Mouse (Mus musculus) left cerebral cortex, postnatal 25 days (tissue): ENCODE data around the gene Cfap52. TPM values are rescaled to one million over a fixed set of nuclear protein-coding genes. Genes with fewer than 3 reads are reported as not detected.

Experiments
- DNase-seq, 2 experiments: peaks; one replicate each; pipeline ENCODE4 v3.0.0; 2022; ENCODE audit warnings: low spot score in 2 of 2, mixed read lengths in 1 of 2
- intact Hi-C: fragments of 180-260 bp; cut with DNase I; formaldehyde crosslinking; loops from one replicate; pipeline ENCODE4 v1.15.1; 2025
- total RNA-seq, 2 experiments: library from RNA; stranded (reverse); gene quantifications; 2 replicates each; pipeline ENCODE4 v1.2.3; 2021

Gene Cfap52
- total RNA-seq: 10 to 100 TPM in 1 of 2 experiments, 1 to 10 TPM in 1; 8.2 to 10.9 TPM

DNA sequence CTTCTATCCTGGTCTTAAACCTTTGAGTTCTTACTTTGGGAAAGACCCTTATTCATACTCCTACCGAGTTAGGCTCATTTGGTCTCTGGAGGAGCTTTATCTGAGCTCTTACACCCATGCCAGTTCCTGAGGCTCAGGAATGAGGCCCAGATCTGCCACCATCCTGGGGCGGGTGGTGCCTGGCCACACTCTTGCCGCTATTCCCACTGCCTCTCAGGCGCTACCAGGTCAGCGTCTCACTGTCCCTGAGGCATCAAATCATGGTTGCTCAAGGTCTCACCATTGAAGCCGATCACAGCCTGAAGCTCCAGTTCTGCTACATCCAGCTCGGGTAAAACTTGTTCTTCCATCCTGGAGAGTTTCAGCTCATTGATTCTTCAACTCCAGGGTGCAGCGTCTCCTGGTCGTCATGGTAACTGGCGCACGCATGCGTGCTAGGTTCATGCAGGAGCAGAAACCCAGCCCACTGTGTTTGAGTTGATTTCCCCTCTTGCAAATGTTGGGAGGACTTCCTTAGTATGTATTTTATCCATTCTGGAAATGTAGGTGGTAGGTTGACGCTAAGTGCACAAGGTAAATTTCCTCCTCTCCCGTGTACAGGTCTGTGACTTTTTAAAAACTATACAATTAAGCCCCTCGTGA lies at the start of gene Cfap52:
Gene Cfap52, minus strand, starts transcription at position 410 of the 642 bp plus-strand sequence.
- intact Hi-C loops: no loop called here
- peak; percentile 84 to 90 for DNase-seq

DNA sequence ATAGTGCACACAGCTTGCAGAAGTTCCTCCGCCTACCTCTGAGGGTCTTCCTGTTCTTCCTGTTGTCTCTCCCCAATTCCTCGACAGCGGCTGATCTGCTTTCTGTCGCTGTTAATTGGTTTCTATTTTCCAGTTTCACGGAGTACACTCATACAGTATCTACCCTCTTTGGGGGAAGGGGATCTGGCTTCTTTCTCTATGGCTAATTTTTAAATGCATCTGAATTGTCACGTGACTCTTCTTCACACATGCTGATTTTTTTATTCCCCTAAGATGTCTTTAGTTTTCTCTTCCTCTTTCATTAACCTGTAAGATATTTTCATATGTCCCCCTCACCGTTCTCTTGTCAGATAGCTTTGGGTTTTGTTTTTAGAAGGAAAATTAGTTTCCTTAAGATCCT lies 46.8 kb upstream of the Cfap52 start:
- DNase-seq: no peak
- intact Hi-C loops: no loop called here

DNA sequence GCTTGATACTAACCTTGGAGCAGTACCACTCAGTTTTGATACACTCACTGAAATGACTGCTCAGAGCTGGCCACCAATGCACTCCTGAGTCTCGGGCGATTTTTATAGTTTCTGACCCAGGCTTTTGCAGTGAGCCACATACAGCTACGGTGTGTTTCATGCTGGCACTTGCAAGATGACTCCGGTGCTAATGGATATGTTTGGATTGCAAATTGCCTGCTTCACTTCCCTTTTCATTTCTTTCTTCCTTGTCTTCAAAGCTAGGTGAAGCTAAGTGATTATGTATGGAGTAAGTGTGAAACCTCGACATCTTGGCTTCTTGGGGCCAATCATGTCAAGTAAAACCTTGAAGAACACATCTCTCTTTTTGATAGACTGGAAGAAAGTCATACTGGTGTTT lies 43.9 kb upstream of the Cfap52 start:
- intact Hi-C loops: loop anchor here (5.0 kb wide), 1 partner anchor 188 kb away; no protein-coding TSS in a partner anchor
- no peak for DNase-seq

DNA sequence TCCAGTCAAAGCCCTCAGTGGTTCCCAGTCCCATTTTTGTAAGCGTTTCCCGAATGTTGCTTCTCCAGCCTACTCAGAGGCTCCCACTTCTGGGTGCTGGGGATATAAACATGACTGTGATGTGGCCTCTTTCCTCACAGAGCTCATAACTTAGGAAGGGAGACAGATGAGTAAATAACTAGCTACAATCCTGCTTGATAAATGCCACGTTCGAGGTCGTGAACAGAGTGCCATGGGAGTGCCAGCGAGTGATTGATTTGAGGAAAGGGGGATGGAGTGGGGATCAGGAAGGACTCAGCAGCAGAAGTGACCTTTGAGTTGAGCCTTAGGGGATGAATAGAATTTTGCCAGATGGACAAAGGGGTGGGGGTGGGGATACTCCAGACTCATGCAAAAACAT lies 42.2 kb upstream of the Cfap52 start:
- DNase-seq: no peak
- intact Hi-C loops: loop anchor here (5.0 kb wide), 1 partner anchor 190 kb away; no protein-coding TSS in a partner anchor

DNA sequence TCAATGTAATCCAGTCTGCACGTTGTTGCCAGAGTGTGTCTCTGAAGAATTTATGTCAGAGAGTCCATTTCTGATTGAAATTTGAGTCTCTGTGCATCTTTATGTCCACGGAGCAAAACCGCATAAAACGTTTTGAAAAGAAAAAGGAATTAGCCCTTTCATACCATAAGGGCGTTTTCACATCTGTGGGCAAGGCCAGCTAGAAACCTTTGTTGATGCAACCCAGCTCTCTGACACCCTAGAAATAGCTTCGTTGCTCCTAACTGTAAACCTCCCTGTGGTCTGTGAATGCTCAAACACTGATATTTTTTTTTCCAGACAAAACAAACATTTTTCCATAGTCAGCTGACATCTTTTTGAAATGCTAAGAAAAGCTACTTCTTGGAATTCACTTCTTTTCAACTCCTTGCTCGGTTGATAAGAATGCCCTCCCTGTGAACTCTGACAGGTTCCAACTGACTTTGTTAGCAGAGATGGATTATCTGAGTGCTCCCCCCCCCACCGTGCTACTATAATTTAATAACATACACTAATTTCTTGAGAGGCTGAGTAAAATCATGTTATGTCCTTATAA lies 40.9 kb upstream of the Cfap52 start:
- DNase-seq: no peak
- intact Hi-C loops: loop anchor here (5.0 kb wide), 1 partner anchor 191 kb away; no protein-coding TSS in a partner anchor

DNA sequence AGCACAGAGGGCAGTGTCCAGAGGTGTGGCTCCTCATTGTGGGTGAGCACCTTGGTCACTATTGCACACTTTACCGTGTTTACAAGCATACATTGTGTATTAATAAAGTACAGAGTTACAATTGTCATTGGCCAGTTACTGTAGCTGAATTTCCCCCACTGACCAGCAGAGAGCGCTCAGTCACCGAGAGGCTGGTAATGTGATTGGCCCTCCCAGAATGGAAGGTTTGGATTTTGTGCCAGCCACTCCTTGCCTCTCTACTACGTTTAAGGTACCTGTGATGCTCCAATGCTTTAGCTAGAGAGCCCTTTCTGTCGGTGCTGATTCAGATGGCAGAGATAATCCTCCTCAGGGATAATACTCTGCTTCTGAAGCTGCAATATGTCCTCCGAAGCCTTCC lies 38.7 kb upstream of the Cfap52 start:
- peak; percentile 74 to 76 for DNase-seq
- intact Hi-C loops: loop anchor here (1.0 to 5.0 kb wide), 3 partner anchors 183 to 404 kb away; partner anchors contain the start of gene Ntn1

DNA sequence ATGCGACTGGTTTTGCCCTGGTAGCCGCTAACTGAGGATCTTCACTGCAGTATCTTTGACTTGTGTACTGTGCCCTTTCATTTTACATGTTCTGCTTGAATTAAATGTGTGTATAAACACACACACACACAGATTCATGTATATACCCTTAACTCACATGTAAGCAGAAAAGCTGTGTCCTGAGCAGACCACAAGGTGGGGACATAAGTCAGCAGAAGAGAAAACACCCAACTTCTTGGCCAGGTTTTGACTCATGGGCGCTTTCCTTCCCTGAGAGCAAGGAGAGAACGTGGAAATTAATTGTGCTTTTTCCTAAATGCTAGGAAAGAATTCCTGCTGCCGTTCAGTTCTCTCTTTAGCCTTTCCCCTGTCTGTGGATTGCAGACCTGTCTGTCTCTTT lies 34.2 kb upstream of the Cfap52 start:
- DNase-seq: no peak
- intact Hi-C loops: loop anchor here (5.0 kb wide), 1 partner anchor 188 kb away; no protein-coding TSS in a partner anchor

DNA sequence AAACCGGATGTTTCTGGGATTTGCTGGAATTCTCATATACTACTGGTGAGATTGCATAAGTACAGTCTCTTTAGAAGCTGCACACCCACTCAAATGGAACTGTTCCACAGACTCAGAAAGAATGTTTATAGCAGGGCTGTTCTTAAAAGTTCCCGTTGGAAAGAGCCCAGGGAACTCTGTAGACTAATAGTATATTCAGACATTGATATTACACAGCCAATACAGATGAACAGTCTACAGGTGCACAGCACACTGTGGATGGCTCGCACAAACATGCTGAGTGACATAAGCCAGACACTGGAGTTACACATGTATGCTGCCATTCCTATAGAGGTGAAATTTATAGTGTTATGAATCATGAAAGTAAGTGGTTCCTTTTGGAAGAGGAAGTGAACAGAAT lies 33.5 kb upstream of the Cfap52 start:
- DNase-seq: peak; percentile 49 to 90
- intact Hi-C loops: no loop called here

DNA sequence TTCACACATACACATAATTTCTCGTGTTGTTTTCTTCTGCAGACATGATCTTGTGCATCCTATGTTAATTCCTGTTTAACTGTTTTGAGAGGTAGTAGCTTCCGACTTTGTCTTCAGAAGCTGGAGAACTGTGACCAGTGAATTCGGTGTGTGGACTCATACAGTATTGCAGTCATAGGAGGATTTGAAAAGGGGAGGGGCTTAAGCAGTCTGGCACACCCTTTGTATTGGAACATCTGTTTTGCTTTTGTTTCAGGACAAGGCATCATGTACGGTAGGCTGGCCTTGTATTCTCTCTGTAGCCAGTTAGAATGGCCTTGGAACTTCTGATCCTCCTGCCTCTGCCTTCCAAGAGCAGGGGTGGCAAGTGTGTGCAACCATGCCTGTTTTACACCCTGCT lies 30.5 kb upstream of the Cfap52 start:
- intact Hi-C loops: no loop called here
- no peak for DNase-seq

DNA sequence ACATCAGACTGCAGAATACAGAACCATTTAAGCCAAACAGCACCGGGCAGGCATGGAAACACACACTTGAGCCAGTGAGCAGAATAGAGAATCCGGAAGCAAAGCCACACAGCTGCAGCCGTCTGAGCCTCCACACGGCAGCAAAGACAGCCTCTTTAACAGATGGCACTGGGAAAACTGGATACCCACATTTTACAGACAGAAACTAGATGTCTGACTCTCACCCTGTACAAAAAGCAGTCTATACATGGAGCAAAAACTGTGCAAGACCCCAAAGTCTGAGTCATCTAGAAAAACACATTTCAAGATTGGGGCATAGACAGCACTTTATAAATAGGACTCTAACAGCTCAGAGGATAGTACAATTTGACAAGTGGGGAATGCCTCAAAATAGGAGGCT lies 25.8 kb upstream of the Cfap52 start:
- intact Hi-C loops: no loop called here
- peak; percentile 23 to 67 for DNase-seq

DNA sequence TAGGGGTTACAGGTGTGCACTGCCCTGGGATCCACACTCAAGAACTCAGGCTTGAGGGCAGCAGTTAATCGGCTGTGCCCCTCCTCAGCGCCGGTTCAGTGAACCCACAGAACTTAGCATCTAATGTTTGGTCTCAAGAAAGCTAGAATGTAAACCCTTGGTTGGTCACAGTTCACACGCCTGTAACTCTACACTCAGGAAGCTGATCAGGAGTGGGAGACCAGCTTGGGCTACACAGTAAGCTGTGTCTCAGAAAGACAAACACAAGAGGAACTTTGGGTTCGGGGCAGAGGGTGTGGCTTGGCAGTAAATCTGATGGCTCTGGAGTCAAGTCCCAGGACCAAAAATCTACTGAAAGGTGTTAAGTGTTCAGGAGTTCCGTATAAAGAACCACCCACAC lies 18.1 kb upstream of the Cfap52 start:
- intact Hi-C loops: no loop called here
- no peak for DNase-seq

DNA sequence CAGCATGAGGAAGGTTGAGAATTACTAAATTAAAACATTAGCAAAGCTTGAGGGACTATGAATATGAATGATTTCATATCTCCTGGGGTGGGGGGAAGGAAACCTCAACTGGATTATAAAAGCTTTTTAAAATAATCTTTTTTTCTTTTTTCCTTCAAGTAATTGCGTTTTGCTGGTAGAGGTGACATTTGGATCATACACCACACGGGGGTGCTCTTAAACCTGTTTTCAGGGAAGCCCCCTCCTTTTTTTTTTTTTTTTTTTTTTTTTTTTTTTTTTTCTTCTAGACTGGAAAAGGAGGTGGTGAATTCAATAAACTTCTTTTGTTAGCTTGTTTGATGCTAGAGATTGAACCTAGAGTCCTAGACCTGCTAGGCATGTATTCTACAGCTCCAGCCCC lies 9.8 kb upstream of the Cfap52 start:
- intact Hi-C loops: no loop called here
- DNase-seq: peak in 1 of 2 experiments; percentile 29

DNA sequence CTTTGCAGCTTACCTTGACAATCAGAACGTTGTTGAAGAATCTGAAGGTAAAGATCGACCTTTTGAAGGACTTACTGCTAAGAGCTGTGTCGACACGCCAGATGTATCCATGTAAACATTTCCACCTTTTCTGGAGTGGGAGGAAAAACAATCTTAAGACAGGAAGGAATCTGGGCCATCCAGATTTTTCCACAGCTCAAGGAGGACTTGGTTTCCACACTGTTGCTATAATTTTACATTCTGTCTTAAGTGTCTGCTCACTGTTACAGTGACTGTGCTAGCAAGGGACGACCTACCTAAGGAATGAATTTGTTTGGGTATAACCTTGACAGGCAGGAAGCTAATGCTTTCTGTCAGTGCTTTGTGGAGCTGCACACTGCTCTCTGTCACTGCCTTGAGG lies 7.8 kb upstream of the Cfap52 start:
- no peak for DNase-seq
- intact Hi-C loops: no loop called here

DNA sequence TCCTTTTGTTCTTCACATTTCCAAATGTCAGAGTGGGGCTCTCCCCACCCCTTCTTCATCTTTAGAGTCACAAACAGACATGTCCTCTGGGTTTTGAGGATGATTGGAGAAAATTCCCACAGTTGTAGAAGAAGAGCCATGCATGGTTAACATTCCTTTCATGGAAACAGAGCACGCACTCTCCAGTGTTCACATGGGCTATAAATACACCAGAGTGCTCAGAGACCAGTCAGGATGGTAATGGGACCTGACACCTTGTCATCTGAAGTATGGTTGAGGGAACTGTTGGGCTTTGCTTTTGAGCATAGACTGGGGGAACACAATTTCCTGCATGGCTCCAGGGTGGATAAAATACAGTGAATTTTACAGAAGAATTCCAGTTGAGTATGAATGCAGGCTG lies 7.2 kb upstream of the Cfap52 start:
- no peak for DNase-seq
- intact Hi-C loops: no loop called here

DNA sequence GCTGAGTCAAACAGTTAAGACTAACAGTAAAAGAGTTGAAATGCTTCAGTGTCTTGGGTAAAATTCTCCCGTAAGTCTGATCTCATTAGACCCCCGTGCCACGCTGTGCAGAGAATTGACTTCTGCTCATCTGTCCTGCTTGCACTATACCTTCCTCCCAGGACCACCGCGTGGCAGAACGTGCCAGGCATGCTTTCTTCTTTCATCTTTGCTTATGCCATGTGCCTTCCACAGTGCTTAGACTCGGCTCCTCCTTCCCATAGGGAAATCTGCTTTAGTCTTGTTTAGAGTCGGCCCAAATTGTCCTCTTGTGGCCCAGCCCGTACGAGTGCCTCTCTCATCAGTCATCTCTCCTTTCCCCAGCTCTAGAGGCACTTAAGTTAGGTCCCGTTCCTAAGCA lies 2.4 kb upstream of the Cfap52 start:
- intact Hi-C loops: no loop called here
- no peak for DNase-seq

DNA sequence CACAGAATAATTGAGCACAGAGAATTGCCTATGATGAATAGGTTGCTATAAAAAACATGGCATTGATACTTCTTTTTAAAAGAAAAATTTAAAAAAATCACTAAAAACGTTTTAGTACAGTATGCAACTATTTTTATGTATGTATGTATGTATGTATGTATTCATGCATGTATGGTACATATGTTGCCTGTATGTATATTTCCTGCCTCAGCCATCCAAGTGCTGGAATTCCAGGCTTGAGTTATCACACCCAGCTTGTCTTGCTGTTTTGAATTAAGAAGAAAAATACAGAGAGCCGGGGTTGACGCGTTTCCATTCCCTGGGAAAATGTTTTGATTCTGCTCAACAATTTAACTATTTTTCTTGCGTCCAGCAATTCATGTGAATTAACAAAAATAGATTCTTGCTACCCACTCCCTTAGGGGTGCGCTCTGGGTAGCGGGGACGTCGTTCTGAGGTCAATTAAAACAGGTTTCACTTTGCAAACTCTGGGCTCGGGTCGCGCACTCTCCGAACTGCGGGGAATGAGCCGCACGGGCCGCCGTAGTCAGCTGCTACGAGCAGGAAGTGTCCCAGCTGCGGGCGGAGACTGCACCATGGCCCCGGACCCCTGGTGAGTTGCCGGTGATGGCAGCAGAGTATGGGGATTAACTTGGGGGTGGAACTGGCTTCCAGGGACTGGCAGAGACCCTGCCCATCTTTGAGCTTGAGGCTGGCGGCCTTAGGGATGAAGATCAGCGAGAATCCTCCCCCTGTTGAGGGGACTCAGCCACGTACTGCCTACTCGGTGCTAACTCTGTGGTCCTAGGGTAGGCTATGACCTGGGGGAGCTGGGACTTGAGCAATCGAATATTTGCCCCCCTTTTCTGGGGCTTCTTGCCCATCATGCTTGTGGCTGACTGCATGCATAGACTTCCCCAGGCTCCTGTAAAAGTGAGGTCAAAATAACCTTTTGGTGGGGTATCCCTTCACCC lies 741 bp upstream of the Cfap52 start, which contains the start of gene Stx8:
Gene Stx8, plus strand, starts transcription at position 289 of the 974 bp plus-strand sequence.
- intact Hi-C loops: no loop called here

DNA sequence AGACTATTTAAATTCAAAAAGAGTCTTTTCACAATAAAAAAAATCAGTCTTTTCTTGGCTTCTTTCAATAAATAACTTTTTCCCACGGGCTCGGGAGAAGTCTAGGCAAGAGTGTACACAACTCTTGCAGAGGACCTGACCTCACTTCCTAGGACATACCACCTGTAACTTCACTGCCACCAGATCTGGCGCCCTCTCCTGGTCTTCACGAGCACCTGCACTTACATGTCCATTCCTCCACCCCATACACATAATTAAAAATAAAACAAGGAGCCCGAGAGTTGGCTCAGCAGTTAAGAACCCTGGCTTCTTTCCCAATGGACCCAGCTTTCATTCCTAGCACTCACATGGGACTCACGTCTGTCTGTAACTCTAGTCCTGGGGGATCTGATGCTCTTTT lies 1.3 kb downstream of the Cfap52 start:
- intact Hi-C loops: no loop called here

More for the DNA sequence above, 741 bp upstream of the Cfap52 start, which contains the start of gene Stx8:
- peak; percentile 92 to 94 for DNase-seq

DNA sequence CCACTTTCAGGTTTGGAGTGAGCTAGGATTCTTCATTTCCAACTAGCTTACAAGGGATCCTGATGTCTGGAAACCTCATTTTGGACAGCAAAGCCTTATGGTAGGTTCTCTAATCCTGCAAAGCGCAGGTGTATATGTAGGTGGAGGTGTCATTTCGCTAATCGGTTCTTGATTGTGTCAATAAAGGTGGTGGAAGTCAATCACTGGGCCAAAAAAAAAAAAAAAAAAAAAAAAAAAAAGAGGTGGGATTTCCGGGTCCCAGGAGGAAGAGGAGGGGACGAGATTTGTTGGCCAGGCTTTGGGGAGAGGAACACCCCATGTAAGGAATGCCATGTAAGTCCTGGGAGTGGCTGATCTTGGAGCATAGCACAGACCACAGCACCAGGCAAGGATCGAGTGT lies 11.0 kb downstream of the Cfap52 start:
- DNase-seq: no peak
- intact Hi-C loops: no loop called here

More for the DNA sequence above, 1.3 kb downstream of the Cfap52 start:
- DNase-seq: no peak

DNA sequence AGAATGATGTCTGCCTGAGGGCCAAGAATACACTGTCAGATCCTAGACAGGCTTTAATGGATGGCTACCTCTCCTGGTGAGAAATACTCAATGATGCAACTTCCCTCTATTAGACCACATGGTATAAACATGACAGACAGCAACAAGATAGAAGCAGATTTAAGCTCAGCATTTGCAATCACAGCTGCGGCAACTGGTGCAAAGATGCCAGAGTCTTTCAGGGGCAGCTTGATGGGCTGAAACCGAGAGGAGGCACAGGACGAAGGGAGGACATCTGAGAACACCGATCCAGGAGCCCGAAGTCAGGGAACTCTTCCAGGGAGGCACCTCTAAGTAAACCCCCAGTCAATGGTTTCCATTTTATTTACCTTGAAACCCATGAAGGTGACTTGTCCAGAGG lies 11.8 kb downstream of the Cfap52 start:
- intact Hi-C loops: no loop called here
- no peak for DNase-seq

DNA sequence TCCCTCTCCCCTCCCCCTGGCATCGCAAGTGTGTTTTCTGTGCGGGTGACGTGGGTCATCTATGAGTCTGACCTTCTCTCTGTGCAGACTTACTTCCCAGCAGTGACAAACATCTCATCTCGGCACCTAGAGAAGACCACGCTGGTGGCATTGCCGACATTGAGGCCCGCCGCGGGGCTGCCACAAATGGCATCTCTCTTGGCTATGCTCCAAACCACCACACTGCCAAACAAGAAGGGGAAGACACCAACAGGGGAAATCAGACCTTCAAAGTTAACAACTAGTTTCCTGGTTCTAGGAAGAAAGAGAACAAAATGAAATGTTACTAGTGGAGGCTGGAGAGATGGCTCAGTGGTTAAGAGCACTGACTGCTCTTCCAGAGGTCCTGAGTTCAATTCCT lies 16.0 kb downstream of the Cfap52 start:
- no peak for DNase-seq
- intact Hi-C loops: no loop called here
